Mouse (Mus musculus): ENCODE measurements around the gene Itgb2. TPM values are rescaled to one million over a fixed set of nuclear protein-coding genes. Genes with fewer than 3 reads are reported as not detected.

Gene Itgb2
- total RNA-seq, 1 experiment from 2014 or later, result 1,065 TPM

DNA sequence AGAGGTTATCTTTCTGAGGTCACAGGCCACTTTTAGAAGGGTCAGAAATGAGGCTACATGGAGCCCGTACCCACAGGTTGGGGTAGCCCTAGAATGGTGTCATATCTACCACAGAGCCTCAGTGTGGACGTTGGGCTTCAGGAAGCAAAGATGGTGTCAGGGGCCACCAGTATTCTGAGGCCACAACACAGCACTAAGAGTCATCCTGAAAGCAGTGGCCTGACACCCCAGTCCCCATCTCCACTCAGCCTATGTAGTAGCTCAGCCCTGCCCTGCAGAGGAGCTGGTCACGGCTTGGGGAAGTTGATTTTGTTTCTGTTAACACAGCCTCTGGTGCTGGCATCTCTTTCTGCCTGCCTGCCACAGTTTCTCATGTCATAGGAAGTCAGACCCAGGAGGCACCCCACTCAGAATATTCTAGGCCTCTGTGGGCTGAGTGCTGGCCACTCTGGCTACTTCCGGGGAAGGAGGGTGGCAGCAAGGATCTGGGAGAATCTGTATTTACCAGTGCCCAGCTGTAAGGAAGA, 10.6 kb downstream of the Itgb2 start:
- ATAC-seq (replicated peaks; ENCODE audit: insufficient number of reproducible peaks, low FRiP score, low TSS enrichment, poor library complexity, severe bottlenecking), result peak; percentile 24

DNA sequence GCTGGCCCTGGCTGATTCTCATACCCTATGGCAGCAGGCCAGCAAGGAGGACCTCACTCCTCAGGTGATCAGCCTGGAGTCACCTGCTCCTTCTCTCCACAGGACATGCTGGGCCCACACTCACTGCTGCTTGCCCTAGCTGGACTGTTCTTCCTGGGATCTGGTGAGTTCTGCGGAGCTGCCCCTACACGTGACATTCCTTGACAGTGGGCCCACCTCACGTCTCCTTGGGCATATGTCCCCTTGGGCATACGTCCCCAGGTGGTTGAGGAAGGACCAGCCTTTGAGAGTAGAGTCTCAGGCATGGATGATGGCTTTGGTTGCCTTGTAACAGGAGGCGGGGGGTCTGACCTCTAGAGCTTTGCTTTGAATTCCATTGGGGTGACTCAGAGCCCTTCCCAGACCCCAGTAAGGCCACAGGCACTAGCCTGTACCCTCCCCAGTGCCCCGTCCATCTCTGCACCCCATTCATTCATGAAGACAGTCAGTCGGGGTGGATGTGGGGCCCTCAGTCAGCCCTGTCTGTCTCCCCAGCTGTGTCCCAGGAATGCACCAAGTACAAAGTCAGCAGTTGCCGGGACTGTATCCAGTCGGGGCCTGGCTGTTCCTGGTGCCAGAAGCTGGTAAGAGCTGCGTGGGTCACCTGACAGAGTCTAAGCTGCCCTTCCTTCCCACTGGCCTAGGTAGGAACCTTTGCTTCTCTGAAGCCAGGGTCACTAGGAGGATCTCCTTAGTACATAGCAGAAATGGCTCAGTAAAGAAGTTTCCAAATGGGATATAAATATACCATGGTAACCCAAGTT, 12.0 kb downstream of the Itgb2 start:
- no peak for ATAC-seq (replicated peaks; ENCODE audit: insufficient number of reproducible peaks, low FRiP score, low TSS enrichment, poor library complexity, severe bottlenecking)

DNA sequence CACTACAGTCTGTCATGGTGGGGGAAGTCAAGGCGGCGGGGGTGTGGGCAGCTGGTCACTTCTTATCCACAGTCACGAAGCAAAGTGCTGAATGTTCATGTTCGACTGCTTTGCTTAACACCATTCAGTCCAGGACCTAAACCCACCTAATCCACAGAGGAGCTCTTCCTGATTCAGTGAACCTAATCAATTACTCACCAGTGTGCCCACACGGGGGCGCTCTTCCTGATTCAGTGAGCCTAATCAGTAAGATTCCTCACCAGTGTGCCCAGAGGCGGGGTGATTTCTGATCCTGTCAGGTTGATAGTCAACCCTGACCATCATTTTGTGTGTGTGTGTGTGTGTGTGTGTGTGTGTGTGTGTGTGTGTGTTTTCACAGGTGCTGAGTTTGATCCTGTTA, 13.2 kb downstream of the Itgb2 start:
- ATAC-seq (replicated peaks; ENCODE audit: insufficient number of reproducible peaks, low FRiP score, low TSS enrichment, poor library complexity, severe bottlenecking), result no peak

DNA sequence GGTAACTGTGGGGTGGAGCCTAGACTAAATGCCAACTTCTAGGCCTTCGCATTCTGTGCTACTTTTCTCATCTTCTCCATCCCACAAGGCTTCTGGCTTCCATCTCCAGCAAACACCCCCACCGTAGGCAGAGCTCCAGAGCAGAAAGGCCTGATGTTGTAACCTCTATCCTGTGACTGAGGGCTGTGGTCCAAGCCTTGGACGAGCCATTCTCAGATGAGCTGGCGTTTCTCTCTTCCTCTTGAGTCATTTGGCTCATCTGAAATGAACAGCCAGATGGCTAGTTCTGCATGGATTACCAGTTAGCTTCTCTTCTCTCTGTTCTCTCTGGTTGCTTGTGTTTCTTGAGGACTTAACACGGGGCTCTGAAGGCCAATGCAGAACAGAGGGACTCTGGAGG, 14.9 kb downstream of the Itgb2 start:
- ATAC-seq (replicated peaks; ENCODE audit: insufficient number of reproducible peaks, low FRiP score, low TSS enrichment, poor library complexity, severe bottlenecking), result no peak

DNA sequence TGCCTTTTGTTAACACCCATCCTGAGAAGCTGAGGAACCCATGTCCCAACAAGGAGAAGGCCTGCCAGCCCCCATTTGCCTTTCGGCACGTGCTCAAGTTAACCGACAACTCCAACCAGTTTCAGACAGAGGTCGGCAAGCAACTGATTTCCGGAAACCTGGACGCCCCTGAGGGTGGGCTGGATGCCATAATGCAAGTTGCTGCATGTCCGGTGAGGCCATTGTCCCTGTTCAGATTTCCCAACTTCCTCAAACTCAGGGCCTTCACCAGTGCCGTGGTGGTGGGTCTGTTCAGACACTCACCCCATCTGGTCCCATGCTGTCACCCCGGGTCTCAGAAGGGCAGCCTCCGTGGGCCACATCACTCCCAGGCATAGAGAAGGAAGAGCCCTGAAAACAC, 18.5 kb downstream of the Itgb2 start:
- no peak for ATAC-seq (replicated peaks; ENCODE audit: insufficient number of reproducible peaks, low FRiP score, low TSS enrichment, poor library complexity, severe bottlenecking)

DNA sequence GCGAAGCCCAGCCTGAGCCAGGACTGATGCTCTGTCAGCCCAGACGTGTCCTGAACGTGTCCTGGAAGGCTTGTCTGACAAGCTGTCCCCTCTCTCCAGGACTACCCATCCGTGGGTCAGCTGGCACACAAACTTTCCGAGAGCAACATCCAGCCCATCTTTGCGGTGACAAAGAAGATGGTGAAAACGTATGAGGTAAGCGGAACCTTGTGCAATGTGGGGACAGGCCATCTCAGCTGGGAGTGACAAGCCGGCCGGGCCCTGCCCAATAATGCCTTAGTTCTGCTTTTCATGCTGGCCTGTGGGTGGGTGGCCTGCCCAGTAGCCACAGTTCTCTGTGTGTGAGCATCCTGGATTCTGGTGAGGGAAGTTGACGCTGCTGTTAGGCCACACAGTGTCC, 20.8 kb downstream of the Itgb2 start:
- ATAC-seq (replicated peaks; ENCODE audit: insufficient number of reproducible peaks, low FRiP score, low TSS enrichment, poor library complexity, severe bottlenecking), result peak; percentile 90

DNA sequence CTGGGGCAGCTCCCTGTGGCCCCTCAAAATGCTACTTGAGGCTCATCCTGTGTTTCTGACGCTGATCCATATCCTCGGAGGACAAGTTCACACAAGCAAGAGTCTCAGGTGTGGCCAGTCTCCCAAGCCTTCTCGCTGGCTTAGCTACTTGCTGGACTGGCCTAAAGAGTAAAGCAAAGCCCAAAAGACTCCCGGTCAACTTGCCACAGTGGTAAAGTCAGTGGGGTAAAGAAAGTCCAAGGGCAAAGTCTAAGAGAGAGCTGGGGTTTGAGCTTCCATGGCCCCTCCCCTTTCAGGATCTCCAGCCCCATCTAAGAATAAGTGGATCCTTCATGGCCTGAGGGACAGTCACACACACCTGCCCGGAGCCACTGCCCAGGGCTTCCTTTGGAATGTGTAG, 22.1 kb downstream of the Itgb2 start:
- ATAC-seq (replicated peaks; ENCODE audit: insufficient number of reproducible peaks, low FRiP score, low TSS enrichment, poor library complexity, severe bottlenecking), result no peak

DNA sequence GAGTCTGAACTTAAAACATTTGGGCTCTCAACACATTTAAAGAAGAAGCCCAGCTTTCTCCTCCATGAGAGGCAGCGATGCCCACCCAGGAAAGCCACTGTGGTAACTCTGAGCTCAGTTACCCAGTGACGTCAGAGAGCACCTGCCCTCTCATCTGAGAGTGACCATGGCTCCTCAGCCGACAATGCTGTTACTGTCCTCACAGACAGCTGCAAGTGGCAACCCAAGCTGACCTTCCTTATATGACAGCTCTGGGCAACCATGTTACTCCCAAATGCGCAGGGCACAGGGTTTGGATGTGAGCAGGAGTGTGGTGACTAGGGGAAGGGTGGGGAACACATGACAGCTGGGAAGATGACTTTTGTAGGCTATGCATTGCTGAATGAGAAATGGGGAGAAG, 23.2 kb downstream of the Itgb2 start:
- no peak for ATAC-seq (replicated peaks; ENCODE audit: insufficient number of reproducible peaks, low FRiP score, low TSS enrichment, poor library complexity, severe bottlenecking)

DNA sequence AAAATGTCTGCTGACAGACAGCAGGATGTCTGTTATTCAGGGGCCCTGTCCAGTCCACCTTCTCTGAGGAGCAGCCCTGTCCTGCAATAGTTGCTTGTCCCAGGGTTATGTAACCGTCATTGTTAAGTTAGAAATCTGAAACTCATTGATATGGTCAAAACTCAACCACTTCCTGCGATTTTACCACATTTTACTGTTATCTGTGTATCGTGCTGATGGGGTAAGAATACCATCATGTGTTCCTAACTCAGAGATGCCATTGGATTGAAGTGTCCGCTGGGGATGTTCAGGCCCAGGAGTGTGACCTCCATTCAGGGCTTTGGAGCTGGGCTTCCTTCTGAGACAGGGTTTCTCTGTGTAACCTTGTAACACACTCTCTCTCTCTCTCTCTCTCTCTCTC, 24.9 kb downstream of the Itgb2 start:
- no peak for ATAC-seq (replicated peaks; ENCODE audit: insufficient number of reproducible peaks, low FRiP score, low TSS enrichment, poor library complexity, severe bottlenecking)

DNA sequence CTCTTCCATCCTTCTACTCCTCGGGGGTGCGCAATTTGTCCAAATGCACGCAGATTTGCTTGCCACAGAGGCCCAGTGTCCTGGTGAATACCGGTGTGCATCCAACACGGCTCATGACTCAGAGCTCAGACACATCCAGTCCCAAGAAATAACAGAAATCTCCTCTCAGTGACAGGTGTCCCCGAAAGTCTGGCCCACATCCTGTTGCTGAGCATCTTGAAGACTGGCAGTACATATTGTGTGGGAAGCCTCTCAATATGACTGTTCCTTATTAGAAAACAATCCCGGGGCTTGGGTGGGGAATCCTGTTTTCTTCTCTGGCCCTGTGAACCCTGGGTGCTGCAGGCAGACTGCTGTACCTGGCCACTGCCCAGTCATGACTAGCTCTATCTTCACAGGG, 26.6 kb downstream of the Itgb2 start:
- ATAC-seq (replicated peaks; ENCODE audit: insufficient number of reproducible peaks, low FRiP score, low TSS enrichment, poor library complexity, severe bottlenecking), result no peak

DNA sequence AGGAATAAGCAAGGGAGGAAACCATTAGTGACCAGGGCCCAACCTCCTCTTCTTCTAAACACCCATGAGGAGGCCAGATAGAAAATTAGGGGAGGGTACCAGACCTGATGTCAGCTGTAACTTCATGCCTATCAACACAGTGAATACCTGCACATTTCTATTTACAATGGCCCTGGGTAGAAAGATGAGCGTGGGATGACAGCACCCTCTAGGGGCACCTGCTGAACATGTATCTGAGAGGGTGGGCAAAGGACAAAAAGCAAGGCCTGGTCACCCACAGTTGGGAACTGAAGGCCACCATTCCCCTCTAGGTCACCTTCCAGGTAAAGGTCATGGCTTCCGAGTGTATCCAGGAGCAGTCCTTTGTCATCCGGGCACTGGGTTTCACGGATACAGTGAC, 27.6 kb downstream of the Itgb2 start:
- no peak for ATAC-seq (replicated peaks; ENCODE audit: insufficient number of reproducible peaks, low FRiP score, low TSS enrichment, poor library complexity, severe bottlenecking)

DNA sequence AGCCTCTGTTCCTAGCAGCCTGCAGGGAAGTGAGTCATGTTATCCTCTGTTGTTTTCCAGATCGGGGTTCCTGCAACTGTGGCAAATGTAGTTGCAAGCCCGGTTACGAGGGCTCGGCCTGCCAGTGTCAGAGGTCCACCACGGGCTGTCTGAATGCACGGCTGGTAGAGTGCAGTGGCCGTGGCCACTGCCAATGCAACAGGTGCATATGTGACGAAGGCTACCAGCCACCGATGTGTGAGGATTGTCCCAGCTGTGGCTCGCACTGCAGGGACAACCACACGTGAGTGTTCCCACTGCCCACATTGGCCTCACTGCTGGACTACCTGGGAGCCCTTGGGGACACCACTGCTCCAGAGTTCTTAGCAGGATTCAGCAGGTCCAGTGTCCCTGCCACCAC, 30.0 kb downstream of the Itgb2 start:
- ATAC-seq (replicated peaks; ENCODE audit: insufficient number of reproducible peaks, low FRiP score, low TSS enrichment, poor library complexity, severe bottlenecking), result no peak

DNA sequence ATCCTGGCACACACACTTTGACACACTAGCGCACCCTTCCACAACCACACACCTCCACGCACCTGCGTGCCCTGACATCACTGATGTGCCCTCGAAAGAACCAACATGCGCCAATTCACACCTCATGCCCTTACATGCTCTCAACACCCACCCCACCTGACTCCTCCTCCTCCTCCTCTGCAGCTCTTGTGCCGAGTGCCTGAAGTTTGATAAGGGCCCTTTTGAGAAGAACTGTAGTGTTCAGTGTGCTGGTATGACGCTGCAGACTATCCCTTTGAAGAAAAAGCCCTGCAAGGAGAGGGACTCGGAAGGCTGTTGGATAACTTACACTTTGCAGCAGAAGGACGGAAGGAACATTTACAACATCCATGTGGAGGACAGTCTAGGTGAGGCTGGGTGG, 30.8 kb downstream of the Itgb2 start:
- no peak for ATAC-seq (replicated peaks; ENCODE audit: insufficient number of reproducible peaks, low FRiP score, low TSS enrichment, poor library complexity, severe bottlenecking)

DNA sequence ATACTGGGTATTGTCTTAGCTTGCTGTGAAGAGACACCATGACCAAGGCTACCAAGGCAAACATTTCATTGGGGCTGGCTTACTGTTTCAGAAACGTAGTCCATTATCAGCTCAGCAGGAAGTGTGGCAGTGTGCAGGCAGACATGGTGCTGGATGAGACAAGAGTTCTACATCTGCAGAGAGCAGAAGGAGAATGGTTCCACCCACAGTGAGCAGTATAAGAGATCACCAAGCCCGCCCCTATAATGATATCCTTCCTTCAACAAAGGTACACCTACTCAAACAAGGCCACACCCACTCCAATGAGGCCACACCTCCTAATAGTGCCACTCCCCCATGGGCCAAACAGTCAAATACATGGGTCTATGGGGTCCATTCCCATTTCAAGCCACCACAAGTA, 31.5 kb downstream of the Itgb2 start:
- no peak for ATAC-seq (replicated peaks; ENCODE audit: insufficient number of reproducible peaks, low FRiP score, low TSS enrichment, poor library complexity, severe bottlenecking)

DNA sequence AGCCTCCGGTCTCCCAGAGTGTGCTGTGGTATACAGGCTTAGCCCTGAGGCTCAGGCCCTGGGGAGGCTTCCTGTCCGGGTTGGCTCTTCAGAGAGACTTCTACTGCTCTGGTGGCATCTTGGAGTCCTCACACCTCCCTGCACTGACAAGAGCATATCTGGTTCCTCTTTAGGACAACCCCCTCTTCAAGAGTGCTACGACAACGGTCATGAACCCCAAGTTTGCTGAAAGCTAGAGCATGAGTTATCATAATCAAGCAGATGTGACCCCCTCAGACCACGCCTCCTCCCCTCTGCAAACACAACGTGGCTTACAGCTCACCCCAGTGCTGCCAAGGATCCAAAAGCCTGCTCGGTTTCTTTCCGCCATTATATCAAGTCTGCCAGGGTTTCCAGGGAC, 35.0 kb downstream of the Itgb2 start:
- ATAC-seq (replicated peaks; ENCODE audit: insufficient number of reproducible peaks, low FRiP score, low TSS enrichment, poor library complexity, severe bottlenecking), result no peak

DNA sequence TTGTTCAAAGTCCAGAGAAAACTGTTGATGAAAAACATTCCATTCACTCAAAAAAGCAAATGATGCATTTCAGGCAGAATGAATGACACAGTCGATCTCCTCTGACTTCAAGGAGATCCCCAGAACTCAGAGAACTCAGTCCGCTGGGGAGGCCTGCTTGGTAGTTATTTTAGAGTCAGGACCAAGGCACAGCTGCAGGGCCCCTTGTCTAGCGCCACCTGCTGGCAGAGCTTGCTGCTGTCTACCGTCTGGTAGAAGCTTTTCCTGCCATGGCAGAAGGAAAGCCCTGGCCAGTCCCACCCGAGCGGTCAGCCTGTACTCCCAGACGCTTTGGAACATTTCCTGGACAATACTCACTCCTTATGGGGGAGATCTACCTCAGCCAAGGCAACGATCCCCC, 36.6 kb downstream of the Itgb2 start:
- ATAC-seq (replicated peaks; ENCODE audit: insufficient number of reproducible peaks, low FRiP score, low TSS enrichment, poor library complexity, severe bottlenecking), result peak; percentile 32

DNA sequence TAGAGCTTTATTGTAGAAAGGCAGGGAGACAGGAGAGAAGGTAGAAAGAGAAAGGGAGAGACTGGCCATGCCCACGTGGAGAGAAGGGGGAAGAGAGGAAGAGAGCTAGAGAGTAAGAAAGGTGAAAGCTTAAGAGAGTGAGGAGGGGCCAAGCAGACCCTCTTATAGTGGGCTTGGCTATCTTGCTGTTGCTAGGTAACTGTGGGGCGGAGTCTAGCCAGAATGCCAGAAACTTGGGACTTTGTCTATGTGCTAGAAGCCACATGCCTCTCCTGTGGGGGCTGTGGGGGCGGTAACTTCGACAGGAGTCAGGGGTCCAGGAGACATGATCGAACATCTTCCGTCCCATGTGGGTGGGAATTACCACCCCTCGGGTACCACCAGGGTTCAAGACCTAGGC, 39.4 kb downstream of the Itgb2 start:
- no peak for ATAC-seq (replicated peaks; ENCODE audit: insufficient number of reproducible peaks, low FRiP score, low TSS enrichment, poor library complexity, severe bottlenecking)

DNA sequence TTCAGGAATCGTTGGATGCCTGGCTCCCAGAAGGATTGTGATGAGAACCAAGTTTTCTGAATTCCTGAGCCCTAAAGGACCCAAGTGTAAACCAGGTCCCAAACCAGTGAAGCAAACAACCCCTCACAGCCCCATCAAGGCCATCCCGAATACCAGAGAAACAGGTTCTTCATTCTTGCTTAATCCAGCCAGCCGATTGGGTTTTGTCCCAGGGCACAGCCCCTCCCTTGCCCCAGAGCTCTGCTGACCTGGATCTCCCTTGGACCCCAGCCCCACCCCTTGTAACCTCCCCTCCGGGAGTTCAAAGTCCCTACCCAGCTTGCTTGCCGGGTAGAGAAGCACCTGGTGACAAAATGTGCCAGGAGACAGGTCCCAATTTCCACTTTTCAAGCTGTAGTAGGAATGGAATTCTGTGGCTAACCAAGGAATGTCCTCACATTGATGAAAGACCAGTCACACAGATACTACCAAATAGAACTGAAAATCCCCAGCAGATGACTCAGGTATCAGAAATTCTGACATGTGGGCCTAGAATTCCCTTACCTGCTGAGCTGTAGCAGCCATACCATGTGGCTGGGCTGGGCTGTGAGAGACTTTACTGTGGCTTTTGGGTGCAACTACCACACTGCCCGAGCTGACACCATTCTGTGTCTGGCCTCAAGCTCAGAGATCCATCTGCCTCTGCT, 40.1 kb downstream of the Itgb2 start:
- no peak for ATAC-seq (replicated peaks; ENCODE audit: insufficient number of reproducible peaks, low FRiP score, low TSS enrichment, poor library complexity, severe bottlenecking)

DNA sequence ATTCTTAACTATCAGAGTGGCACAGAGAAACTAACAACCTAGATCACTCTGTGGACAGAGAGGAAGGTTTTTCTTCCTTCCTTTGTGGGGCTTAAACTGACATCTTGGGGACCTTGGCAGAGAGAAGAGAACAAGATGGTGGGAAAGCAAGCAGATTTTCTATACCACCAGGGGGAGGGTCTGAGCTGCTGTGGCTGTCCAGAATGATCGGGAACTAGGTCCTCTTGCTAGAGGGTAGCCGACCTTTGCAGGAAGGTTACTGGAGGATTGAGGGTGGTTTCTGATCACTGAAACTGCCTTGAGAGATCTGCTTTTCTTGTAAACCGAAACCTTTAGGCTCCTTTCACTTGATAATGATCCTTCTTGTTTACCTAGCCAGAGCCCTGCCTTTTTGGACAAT, 42.2 kb downstream of the Itgb2 start:
- ATAC-seq (replicated peaks; ENCODE audit: insufficient number of reproducible peaks, low FRiP score, low TSS enrichment, poor library complexity, severe bottlenecking), result no peak

DNA sequence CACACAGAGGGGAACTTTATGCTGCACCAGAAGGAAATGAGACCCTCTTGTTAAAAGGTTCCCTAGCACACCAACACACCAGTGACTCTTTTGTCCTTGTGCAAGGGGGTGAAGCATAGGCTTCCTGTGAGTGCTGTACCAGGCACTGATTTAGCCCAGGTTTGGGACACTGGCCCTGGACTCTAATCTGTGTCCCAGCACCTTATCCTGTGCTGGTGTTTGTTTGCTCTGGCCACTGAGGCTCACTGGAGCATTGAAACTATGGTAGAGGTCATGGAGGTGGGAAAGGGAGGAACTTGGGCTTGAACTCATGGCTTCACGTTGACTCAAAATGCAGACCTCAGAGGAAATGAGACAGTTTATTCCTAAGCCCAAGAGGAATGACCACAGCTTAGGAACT, 43.1 kb downstream of the Itgb2 start:
- ATAC-seq (replicated peaks; ENCODE audit: insufficient number of reproducible peaks, low FRiP score, low TSS enrichment, poor library complexity, severe bottlenecking), result no peak

Data from monocyte, adult 5-6 weeks (primary cell).